Mouse (Mus musculus): ENCODE measurements at regions not wholly inside any gene's neighbourhood (a gene's known extent, or its start where the extent isn't known, plus 50 kb on each side); places are given as distances from the start of the nearest gene placed in this dataset.

GRCm38 (mm10) chr12:32435126-32435525 is 56.6 kb downstream of the Ccdc71l start:
- TF ChIP-seq CTCF (IDR thresholded peaks at IDR 0.05; ENCODE audit: low read depth, low read length) (no peak), POLR2A (IDR thresholded peaks at IDR 0.05; ENCODE audit: extremely low read depth, insufficient read depth, low read length) (no peak)

Measured in liver, adult 2 months (tissue).